Mouse (Mus musculus): ENCODE results near the gene Gm10770. TPM values are rescaled to one million over a fixed set of nuclear protein-coding genes. Genes with fewer than 3 reads are reported as not detected.
"Not testable (repeated sequence)": the region's sequence is repeated elsewhere in the genome, so short reads cannot be mapped to it uniquely, and the experiment has no call there.

Gm10770 gene
- total RNA-seq (2017): not detected in 2 replicates

GRCm38 (mm10) chr2:150179579-150179978 is at the start of gene Gm10770:
Gene Gm10770 (minus strand): TSS chr2:150179679.
- not testable (repeated sequence) for ATAC-seq (ENCODE audit: extremely low read depth, insufficient number of reproducible peaks, low FRiP score, poor library complexity, severe bottlenecking)

GRCm38 (mm10) chr2:150223263-150223662 is 43.8 kb upstream of the Gm10770 start:
- ATAC-seq (ENCODE audit: extremely low read depth, insufficient number of reproducible peaks, low FRiP score, poor library complexity, severe bottlenecking): not testable (repeated sequence)

GRCm38 (mm10) chr2:150218363-150218725 is 38.9 kb upstream of the Gm10770 start:
- ATAC-seq (ENCODE audit: extremely low read depth, insufficient number of reproducible peaks, low FRiP score, poor library complexity, severe bottlenecking): not testable (repeated sequence)

- peak; percentile 61 for ATAC-seq (ENCODE audit: extremely low read depth, insufficient number of reproducible peaks, low FRiP score, poor library complexity, severe bottlenecking)
Measured at GRCm38 (mm10) chr2:150217600-150218362, 38.3 kb upstream of the Gm10770 start, which contains the start of gene Zfp937. Gene Zfp937 (plus strand): TSS chr2:150218073.

- ATAC-seq (ENCODE audit: extremely low read depth, insufficient number of reproducible peaks, low FRiP score, poor library complexity, severe bottlenecking): not testable (repeated sequence)
Measured at GRCm38 (mm10) chr2:150181570-150181999, 2.1 kb upstream of the Gm10770 start, which contains the start of gene Gm14139. Gene Gm14139 (plus strand): TSS chr2:150181755.

GRCm38 (mm10) chr2:150181046-150181445 is 1.6 kb upstream of the Gm10770 start:
- ATAC-seq (ENCODE audit: extremely low read depth, insufficient number of reproducible peaks, low FRiP score, poor library complexity, severe bottlenecking): not testable (repeated sequence)

GRCm38 (mm10) chr2:150173833-150174232 is 5.6 kb downstream of the Gm10770 start:
- ATAC-seq (ENCODE audit: extremely low read depth, insufficient number of reproducible peaks, low FRiP score, poor library complexity, severe bottlenecking): no peak

GRCm38 (mm10) chr2:150166703-150167102 is 12.8 kb downstream of the Gm10770 start:
- ATAC-seq (ENCODE audit: extremely low read depth, insufficient number of reproducible peaks, low FRiP score, poor library complexity, severe bottlenecking): no peak

- ATAC-seq (ENCODE audit: extremely low read depth, insufficient number of reproducible peaks, low FRiP score, poor library complexity, severe bottlenecking): peak; percentile 98
Measured at GRCm38 (mm10) chr2:150136435-150136897, 43.0 kb downstream of the Gm10770 start, which contains the start of gene Zfp120. Gene Zfp120 (minus strand): TSS chr2:150136708.

GRCm38 (mm10) chr2:150132773-150133172 is 46.7 kb downstream of the Gm10770 start:
- ATAC-seq (ENCODE audit: extremely low read depth, insufficient number of reproducible peaks, low FRiP score, poor library complexity, severe bottlenecking): no peak

GRCm38 (mm10) chr2:150132002-150132401 is 47.5 kb downstream of the Gm10770 start:
- not testable (repeated sequence) for ATAC-seq (ENCODE audit: extremely low read depth, insufficient number of reproducible peaks, low FRiP score, poor library complexity, severe bottlenecking)

Other genes with a start within 250 kb of the Gm10770 start
- gene Zfp120, start 43.0 kb downstream of the Gm10770 start, total RNA-seq (2017): 19.3 and 23.0 TPM in 2 replicates
- gene Gm14139, start 2.1 kb upstream of the Gm10770 start, total RNA-seq (2017): 0.47 TPM in 1 of 2 replicates, not detected in the other
- gene Zfp937, start 38.4 kb upstream of the Gm10770 start, total RNA-seq (2017): 1.7 and 3.4 TPM in 2 replicates
- 7.9 and 15.8 TPM in 2 replicates for gene Gm21994, start 75.9 kb upstream of the Gm10770 start, total RNA-seq (2017)
- gene Gm14124, start 77.8 kb upstream of the Gm10770 start, total RNA-seq (2017): not detected in 2 replicates
- 17.0 and 23.9 TPM in 2 replicates for gene Gm10130, start 144.0 kb upstream of the Gm10770 start, total RNA-seq (2017)
- 10.7 and 15.1 TPM in 2 replicates for gene 3300002I08Rik, start 183.1 kb upstream of the Gm10770 start, total RNA-seq (2017)